Mouse (Mus musculus): ENCODE measurements around the gene Hnf1b. TPM values are rescaled to one million over a fixed set of nuclear protein-coding genes. Genes with fewer than 3 reads are reported as not detected.

The Hnf1b gene
- polyA plus RNA-seq, 1 experiment from 2014 or later, result 0.21 TPM

DNA sequence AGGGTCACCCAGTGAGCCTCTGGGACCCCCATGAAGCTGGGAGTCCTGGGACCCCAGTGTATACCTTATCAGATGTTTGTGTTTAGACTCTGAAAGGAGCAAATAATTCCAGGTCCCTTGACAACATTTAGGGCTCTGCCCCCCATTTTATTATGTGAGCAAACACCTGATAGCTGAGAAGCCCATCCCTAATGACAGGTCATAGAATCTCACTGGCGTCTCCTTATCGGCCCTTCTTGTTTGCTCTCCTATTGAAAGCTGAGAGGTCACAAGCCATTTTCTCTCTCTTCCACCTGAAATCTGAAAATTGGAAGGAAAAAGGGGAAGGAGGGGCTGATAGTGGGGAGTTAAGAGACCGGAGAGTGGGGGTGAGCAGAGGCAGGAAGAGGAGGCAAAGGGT, 52.9 kb downstream of the Hnf1b start:
- Histone ChIP-seq H3K27ac (no peak overlapping the region), H3K9ac (no peak overlapping the region), H3K4me2 (replicated peaks) (no peak overlapping the region), H3K9me3 (ENCODE audit: control insufficient read depth, low read length) (no peaks in the 10 kb centered on the region), H3K27me3 (ENCODE audit: control insufficient read depth, insufficient read depth, low read length) (no peaks in the 10 kb centered on the region), H3K36me3 (replicated peaks; ENCODE audit: control insufficient read depth, insufficient read depth) (no peaks in the 10 kb centered on the region), H3K4me1 (replicated peaks; ENCODE audit: control insufficient read depth, insufficient read depth, low read length) (no peaks in the 10 kb centered on the region), H3K4me3 (replicated peaks; ENCODE audit: low read length) (no peak overlapping the region)
- no peak for ATAC-seq (ENCODE audit: low FRiP score)
- DNase-seq (ENCODE audit: low spot score), result no peak
- 92% methylated on average over 3 of the region's 3 CpGs for WGBS

DNA sequence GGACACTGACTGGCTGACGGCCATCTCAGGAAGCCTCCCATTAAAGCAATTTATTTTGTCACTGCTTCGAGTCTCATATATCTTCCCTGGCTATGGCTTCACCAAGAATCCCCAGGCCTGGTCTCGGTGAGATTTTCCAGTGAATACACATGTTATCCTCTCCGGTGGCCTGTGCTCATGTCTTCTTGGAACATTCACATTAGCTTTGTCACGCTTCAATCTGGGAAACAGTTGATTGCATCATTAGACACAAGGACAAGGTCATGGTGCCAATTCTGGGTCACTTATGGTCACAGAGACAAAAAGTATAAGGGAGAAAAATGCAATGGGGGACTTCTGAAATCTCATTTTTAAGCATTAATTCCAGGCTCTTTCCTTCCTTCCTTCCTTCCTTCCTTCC, 55.9 kb downstream of the Hnf1b start:
- H3K4me2 ChIP-seq (replicated peaks), result no peak overlapping the region
- WGBS, result 71% methylated on average over 5 of the region's 5 CpGs
- no peak overlapping the region for H3K9ac ChIP-seq
- no peak overlapping the region for H3K4me3 ChIP-seq (replicated peaks; ENCODE audit: low read length)
- H3K9me3 ChIP-seq (ENCODE audit: control insufficient read depth, low read length), result no peaks in the 10 kb centered on the region
- H3K36me3 ChIP-seq (replicated peaks; ENCODE audit: control insufficient read depth, insufficient read depth), result no peaks in the 10 kb centered on the region
- ATAC-seq (ENCODE audit: low FRiP score), result no peak
- no peaks in the 10 kb centered on the region for H3K27me3 ChIP-seq (ENCODE audit: control insufficient read depth, insufficient read depth, low read length)
- H3K27ac ChIP-seq, result no peak overlapping the region
- no peaks in the 10 kb centered on the region for H3K4me1 ChIP-seq (replicated peaks; ENCODE audit: control insufficient read depth, insufficient read depth, low read length)
- no peak for DNase-seq (ENCODE audit: low spot score)

DNA sequence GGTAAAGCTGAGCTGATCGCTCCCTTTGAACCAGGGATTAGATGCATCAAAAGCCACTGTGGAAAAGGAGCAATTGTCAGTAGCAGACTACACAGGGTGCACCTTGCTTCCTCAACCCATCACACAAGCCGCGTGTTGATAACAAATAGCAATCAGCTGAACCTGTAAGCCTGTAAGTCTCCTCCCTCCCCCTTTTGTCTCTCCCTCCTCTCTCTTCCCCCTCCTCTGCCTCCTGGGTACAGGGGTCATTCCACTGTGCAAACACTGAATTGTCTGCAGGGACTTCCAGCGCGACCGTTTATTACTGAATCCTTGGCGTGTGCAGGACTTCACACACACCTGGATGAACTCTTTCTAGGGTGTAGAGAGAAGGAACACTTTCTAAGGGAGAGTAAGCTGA, 58.5 kb downstream of the Hnf1b start:
- Histone ChIP-seq H3K4me3 (replicated peaks; ENCODE audit: low read length) (no peak overlapping the region), H3K9ac (no peak overlapping the region), H3K27me3 (ENCODE audit: control insufficient read depth, insufficient read depth, low read length) (no peaks in the 10 kb centered on the region), H3K36me3 (replicated peaks; ENCODE audit: control insufficient read depth, insufficient read depth) (no peaks in the 10 kb centered on the region), H3K27ac (no peak overlapping the region), H3K9me3 (ENCODE audit: control insufficient read depth, low read length) (no peaks in the 10 kb centered on the region), H3K4me1 (replicated peaks; ENCODE audit: control insufficient read depth, insufficient read depth, low read length) (no peaks in the 10 kb centered on the region), H3K4me2 (replicated peaks) (no peak overlapping the region)
- 43% methylated on average over 7 of the region's 7 CpGs for WGBS
- ATAC-seq (ENCODE audit: low FRiP score) (no peak), DNase-seq (ENCODE audit: low spot score) (no peak)

DNA sequence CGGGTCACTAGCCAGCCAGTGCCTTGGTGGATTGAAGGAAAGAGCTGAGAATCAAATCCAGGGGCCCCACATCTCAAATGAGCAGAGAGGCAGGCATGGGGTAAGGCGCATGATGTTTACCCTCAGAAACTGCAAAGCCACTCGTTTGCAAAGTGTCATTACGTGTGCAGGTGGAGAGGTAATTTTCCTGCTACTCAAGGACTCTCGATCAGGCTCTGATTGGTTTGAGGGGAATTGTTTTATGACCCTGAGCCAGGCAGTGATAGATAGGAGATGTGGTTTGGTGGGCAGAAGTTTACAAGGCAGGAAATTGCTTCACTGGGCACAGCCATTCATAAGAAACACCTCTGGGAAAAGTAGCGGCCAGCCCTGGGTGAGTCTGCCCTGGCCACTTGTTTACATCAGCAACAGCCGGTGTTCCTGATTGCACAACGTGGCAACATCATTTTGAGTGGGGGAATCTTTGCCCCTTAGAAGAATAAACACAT, 64.0 kb downstream of the Hnf1b start:
- Histone ChIP-seq H3K9ac (no peak overlapping the region), H3K36me3 (replicated peaks; ENCODE audit: control insufficient read depth, insufficient read depth) (no peaks in the 10 kb centered on the region), H3K4me2 (replicated peaks) (no peak overlapping the region), H3K27ac (no peak overlapping the region), H3K4me1 (replicated peaks; ENCODE audit: control insufficient read depth, insufficient read depth, low read length) (no peaks in the 10 kb centered on the region), H3K27me3 (ENCODE audit: control insufficient read depth, insufficient read depth, low read length) (no peaks in the 10 kb centered on the region), H3K4me3 (replicated peaks; ENCODE audit: low read length) (no peak overlapping the region), H3K9me3 (ENCODE audit: control insufficient read depth, low read length) (no peaks in the 10 kb centered on the region)
- 78% methylated on average over 8 of the region's 8 CpGs for WGBS
- ATAC-seq (ENCODE audit: low FRiP score) (no peak), DNase-seq (ENCODE audit: low spot score) (no peak)

DNA sequence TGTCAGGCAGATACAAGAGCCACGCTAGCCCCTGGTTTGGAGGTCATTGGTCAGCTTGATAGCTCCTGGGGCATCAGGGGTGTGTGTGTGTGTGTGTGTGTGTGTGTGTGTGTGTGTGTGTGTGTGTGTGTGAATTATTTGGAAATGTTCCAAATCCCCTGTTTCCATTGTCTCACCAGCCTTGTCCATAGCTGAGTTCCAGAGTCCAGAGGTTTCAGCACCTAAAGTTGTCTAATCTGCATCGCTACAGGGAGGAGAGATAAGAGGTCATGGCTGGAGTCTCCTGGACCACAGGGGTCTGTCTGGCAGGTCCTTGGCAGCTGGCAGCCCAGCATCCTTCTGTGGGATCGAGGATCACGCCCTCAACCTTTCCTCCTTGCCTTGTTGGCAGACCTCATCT, 64.6 kb downstream of the Hnf1b start:
- Histone ChIP-seq H3K4me2 (replicated peaks) (no peak overlapping the region), H3K27ac (no peak overlapping the region), H3K36me3 (replicated peaks; ENCODE audit: control insufficient read depth, insufficient read depth) (no peaks in the 10 kb centered on the region), H3K4me3 (replicated peaks; ENCODE audit: low read length) (no peak overlapping the region), H3K9me3 (ENCODE audit: control insufficient read depth, low read length) (no peaks in the 10 kb centered on the region), H3K27me3 (ENCODE audit: control insufficient read depth, insufficient read depth, low read length) (no peaks in the 10 kb centered on the region), H3K9ac (no peak overlapping the region), H3K4me1 (replicated peaks; ENCODE audit: control insufficient read depth, insufficient read depth, low read length) (no peaks in the 10 kb centered on the region)
- WGBS, result 91% methylated on average over 4 of the region's 4 CpGs
- DNase-seq (ENCODE audit: low spot score) (no peak), ATAC-seq (ENCODE audit: low FRiP score) (no peak)

DNA sequence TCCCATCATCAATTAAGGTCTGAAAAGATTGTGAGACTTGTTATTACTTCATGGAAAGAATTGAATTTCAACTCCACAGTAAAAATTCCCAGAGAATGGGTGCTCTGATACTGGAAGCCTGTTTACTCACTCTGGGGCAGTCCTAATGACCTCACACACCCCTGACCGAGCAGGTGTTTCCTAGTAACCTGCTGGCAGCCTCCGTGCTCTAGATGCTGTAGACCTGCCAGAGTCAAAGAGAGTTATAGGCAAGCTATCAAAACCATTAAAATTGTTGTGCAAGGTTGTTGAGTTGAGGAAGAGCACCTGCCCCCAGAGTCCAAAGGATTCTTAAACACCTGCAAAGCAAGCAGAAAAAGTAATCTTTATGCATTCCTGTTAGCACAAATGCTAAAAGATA, 72.7 kb downstream of the Hnf1b start:
- ATAC-seq (ENCODE audit: low FRiP score) (no peak), DNase-seq (ENCODE audit: low spot score) (no peak)
- Histone ChIP-seq H3K4me1 (replicated peaks; ENCODE audit: control insufficient read depth, insufficient read depth, low read length) (no peaks in the 10 kb centered on the region), H3K27ac (no peak overlapping the region), H3K27me3 (ENCODE audit: control insufficient read depth, insufficient read depth, low read length) (no peaks in the 10 kb centered on the region), H3K4me3 (replicated peaks; ENCODE audit: low read length) (no peak overlapping the region), H3K9me3 (ENCODE audit: control insufficient read depth, low read length) (no peaks in the 10 kb centered on the region), H3K9ac (no peak overlapping the region), H3K36me3 (replicated peaks; ENCODE audit: control insufficient read depth, insufficient read depth) (no peaks in the 10 kb centered on the region), H3K4me2 (replicated peaks) (no peak overlapping the region)
- WGBS, result 82% methylated on average over 2 of the region's 2 CpGs

DNA sequence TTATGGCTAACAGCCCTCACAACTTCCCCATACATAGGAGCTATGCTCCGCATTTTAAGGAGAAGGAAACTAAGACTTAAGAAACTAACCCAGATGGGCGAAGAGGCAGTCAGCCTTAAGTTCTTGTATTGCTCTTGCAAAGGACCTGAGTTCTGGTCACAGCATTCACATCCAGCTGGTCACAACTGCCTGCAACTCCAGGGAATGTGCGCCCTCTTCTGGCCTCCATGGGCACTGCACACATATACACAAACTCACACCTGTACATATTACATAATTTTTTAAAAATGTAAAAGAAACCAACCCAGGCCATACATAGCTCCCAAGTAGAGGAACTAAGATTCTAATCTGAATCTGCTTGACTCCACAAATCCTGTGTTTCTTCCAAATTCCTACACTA, 77.2 kb downstream of the Hnf1b start:
- Histone ChIP-seq H3K4me1 (replicated peaks; ENCODE audit: control insufficient read depth, insufficient read depth, low read length) (no peaks in the 10 kb centered on the region), H3K27me3 (ENCODE audit: control insufficient read depth, insufficient read depth, low read length) (no peaks in the 10 kb centered on the region), H3K4me3 (replicated peaks; ENCODE audit: low read length) (no peak overlapping the region), H3K4me2 (replicated peaks) (no peak overlapping the region), H3K36me3 (replicated peaks; ENCODE audit: control insufficient read depth, insufficient read depth) (no peaks in the 10 kb centered on the region), H3K9ac (no peak overlapping the region), H3K9me3 (ENCODE audit: control insufficient read depth, low read length) (no peaks in the 10 kb centered on the region), H3K27ac (no peak overlapping the region)
- no peak for ATAC-seq (ENCODE audit: low FRiP score)
- no peak for DNase-seq (ENCODE audit: low spot score)
- 57% methylated on average over 3 of the region's 3 CpGs for WGBS

DNA sequence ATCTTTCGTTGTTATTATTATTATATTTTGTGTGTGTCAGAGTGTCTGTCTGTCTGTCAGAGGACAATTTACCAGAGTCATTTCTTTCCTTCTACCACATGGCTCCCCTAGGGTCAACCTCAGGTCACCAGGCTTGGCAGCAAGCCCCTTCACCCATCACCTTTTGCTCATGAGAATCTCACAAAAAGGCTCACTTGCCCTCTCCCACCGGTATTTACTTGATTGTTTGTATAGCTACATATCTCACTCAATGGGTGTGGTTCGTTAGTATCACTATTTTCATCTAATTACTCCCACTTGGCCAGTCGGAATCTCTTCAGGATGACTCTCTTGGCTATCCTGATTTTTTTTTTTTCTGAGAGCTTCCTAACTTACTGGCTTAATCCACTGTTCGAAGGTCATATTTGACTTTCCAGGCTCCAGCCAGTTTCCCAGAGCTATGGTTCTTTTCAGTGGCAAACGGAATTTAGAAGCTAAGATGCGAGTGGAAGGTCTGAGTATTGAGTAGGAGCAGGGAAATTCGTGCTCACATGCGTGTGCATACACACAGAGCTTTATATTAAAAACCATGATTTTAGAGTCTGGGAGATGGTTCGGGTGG, 82.7 kb downstream of the Hnf1b start:
- no peaks in the 10 kb centered on the region for H3K9me3 ChIP-seq (ENCODE audit: control insufficient read depth, low read length)
- no peaks in the 10 kb centered on the region for H3K27me3 ChIP-seq (ENCODE audit: control insufficient read depth, insufficient read depth, low read length)
- ATAC-seq (ENCODE audit: low FRiP score) (no peak), DNase-seq (ENCODE audit: low spot score) (no peak)
- WGBS, result 85% methylated on average over 10 of the region's 10 CpGs
- H3K36me3 ChIP-seq (replicated peaks; ENCODE audit: control insufficient read depth, insufficient read depth), result no peaks in the 10 kb centered on the region
- H3K4me2 ChIP-seq (replicated peaks), result no peak overlapping the region
- no peak overlapping the region for H3K4me3 ChIP-seq (replicated peaks; ENCODE audit: low read length)
- no peaks in the 10 kb centered on the region for H3K4me1 ChIP-seq (replicated peaks; ENCODE audit: control insufficient read depth, insufficient read depth, low read length)
- H3K9ac ChIP-seq, result no peak overlapping the region
- H3K27ac ChIP-seq, result no peak overlapping the region

DNA sequence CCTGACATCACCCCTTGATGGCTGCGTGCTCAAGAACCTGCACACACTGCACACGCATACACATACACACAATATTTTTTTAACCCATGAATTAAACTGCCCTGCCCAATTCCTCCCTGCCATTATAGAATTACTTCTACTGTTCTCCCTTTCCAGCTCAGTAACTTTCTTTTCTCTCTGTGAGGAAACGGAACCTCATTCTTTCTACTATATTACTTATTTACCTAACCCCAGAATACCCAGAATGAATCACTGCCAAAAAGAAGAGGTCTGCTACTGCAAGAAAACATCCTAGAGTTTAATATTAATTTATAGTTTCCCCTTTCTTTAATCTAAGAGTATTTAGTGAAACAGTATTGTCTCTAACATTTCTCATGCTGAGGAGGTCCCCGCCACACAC, 83.5 kb downstream of the Hnf1b start:
- no peak overlapping the region for H3K27ac ChIP-seq
- no peak overlapping the region for H3K4me3 ChIP-seq (replicated peaks; ENCODE audit: low read length)
- H3K36me3 ChIP-seq (replicated peaks; ENCODE audit: control insufficient read depth, insufficient read depth), result no peaks in the 10 kb centered on the region
- no peak for ATAC-seq (ENCODE audit: low FRiP score)
- DNase-seq (ENCODE audit: low spot score), result no peak
- H3K4me2 ChIP-seq (replicated peaks), result no peak overlapping the region
- H3K9ac ChIP-seq, result no peak overlapping the region
- H3K9me3 ChIP-seq (ENCODE audit: control insufficient read depth, low read length), result no peaks in the 10 kb centered on the region
- WGBS, result 93% methylated on average over 4 of the region's 4 CpGs
- H3K4me1 ChIP-seq (replicated peaks; ENCODE audit: control insufficient read depth, insufficient read depth, low read length), result no peaks in the 10 kb centered on the region
- H3K27me3 ChIP-seq (ENCODE audit: control insufficient read depth, insufficient read depth, low read length), result no peaks in the 10 kb centered on the region
